Mouse (Mus musculus) midbrain, embryonic 16.5 days (tissue): ENCODE data around the gene Neurl2. TPM values are rescaled to one million over a fixed set of nuclear protein-coding genes. Genes with fewer than 3 reads are reported as not detected.
A peak's percentile ranks its signal among the peaks of the same experiment; 100 is the strongest.
"Not testable (repeated sequence)": the region's sequence is repeated elsewhere in the genome, so short reads cannot be mapped to it uniquely, and the experiment has no call there.

Experiments used
- ATAC-seq: fragments of 200-750 bp; cut with Nextera tagmentation; 2 replicates; pipeline ENCODE4 v1.8.0; 2017; ENCODE audit warnings: moderate TSS enrichment
- H3K27ac ChIP-seq: fragments of 300-500 bp; sonication (generic); 2 replicates; pipeline ENCODE4 v1.5.1; 2014; ENCODE audit warnings: mild to moderate bottlenecking, low read length, mixed read lengths
- H3K27me3 ChIP-seq: fragments of 300-500 bp; sonication (generic); 2 replicates; pipeline ENCODE4 v1.6.1; 2014; ENCODE audit warnings: low read depth, low read length, mixed read lengths; ENCODE audit not compliant: control insufficient read depth, insufficient read depth
- H3K36me3 ChIP-seq: fragments of 300-500 bp; sonication (generic); 2 replicates; pipeline ENCODE4 v1.6.1; 2014; ENCODE audit warnings: mild to moderate bottlenecking, low read length, moderate library complexity, mixed read lengths; ENCODE audit not compliant: control insufficient read depth, insufficient read depth
- H3K4me1 ChIP-seq: fragments of 300-500 bp; sonication (generic); 2 replicates; pipeline ENCODE4 v1.6.1; 2014; ENCODE audit warnings: mild to moderate bottlenecking, low read length, mixed read lengths; ENCODE audit not compliant: control insufficient read depth, insufficient read depth
- H3K4me2 ChIP-seq: fragments of 300-500 bp; sonication (generic); 2 replicates; pipeline ENCODE4 v1.6.1; 2014; ENCODE audit warnings: mild to moderate bottlenecking, low read length, mixed read lengths
- H3K4me3 ChIP-seq: fragments of 300-500 bp; sonication (generic); 2 replicates; pipeline ENCODE4 v1.5.1; 2014; ENCODE audit warnings: low read depth, mild to moderate bottlenecking, low read length, moderate library complexity, mixed read lengths
- H3K9ac ChIP-seq: fragments of 300-500 bp; sonication (generic); 2 replicates; pipeline ENCODE4 v1.6.1; 2014; ENCODE audit warnings: low read depth, low read length, mixed read lengths
- H3K9me3 ChIP-seq: fragments of 300-500 bp; sonication (generic); replicated peaks from 2 replicates; pipeline ENCODE4 v1.6.1; 2014; ENCODE audit warnings: mild to moderate bottlenecking, low read length, mixed read lengths; ENCODE audit not compliant: control insufficient read depth, poor library complexity, severe bottlenecking
- WGBS: fragments of 180-500 bp; shearing (Covaris S2); extraction: QIAGEN DNeasy Blood & Tissue Kit; methylation state at CpG from one replicate; pipeline ENCODE4 v1.1.7; 2014; 5-methylcytosine and 5-hydroxymethylcytosine counted together
- polyA plus RNA-seq: library from polyadenylated mRNA; unstranded; fragments of >200 nt; fragmentation: Nextera tagmentation; extraction: Ambion mirVana; gene quantifications from 2 replicates; pipeline ENCODE4 v1.2.1, GENCODE M21; 2015

The Neurl2 gene
- polyA plus RNA-seq, 1 experiment from 2014 or later, result 7.0 TPM

GRCm38 (mm10) chr2:164861094-164861493 lies 27.8 kb upstream of the Neurl2 start:
- no peak for ATAC-seq
- Histone ChIP-seq H3K9ac (no peak overlapping the region), H3K9me3 (no peaks in the 10 kb centered on the region), H3K4me1 (peaks cover 17% of the 10 kb centered on the region), H3K4me2 (no peak overlapping the region), H3K27ac (no peak overlapping the region), H3K36me3 (no peaks in the 10 kb centered on the region), H3K27me3 (peaks cover 9% of the 10 kb centered on the region), H3K4me3 (no peak overlapping the region)
- 71% methylated on average over 4 of the region's 4 CpGs for WGBS

GRCm38 (mm10) chr2:164859640-164860432 lies 26.6 kb upstream of the Neurl2 start:
- 65% methylated on average over 9 of the region's 9 CpGs for WGBS
- peaks cover 17% of the 10 kb centered on the region for H3K4me1 ChIP-seq
- peaks cover 9% of the 10 kb centered on the region for H3K27me3 ChIP-seq
- H3K4me3 ChIP-seq, result no peak overlapping the region
- H3K9me3 ChIP-seq, result no peaks in the 10 kb centered on the region
- no peak overlapping the region for H3K27ac ChIP-seq
- no peak overlapping the region for H3K4me2 ChIP-seq
- no peaks in the 10 kb centered on the region for H3K36me3 ChIP-seq
- H3K9ac ChIP-seq, result no peak overlapping the region
- ATAC-seq, result no peak

DNA sequence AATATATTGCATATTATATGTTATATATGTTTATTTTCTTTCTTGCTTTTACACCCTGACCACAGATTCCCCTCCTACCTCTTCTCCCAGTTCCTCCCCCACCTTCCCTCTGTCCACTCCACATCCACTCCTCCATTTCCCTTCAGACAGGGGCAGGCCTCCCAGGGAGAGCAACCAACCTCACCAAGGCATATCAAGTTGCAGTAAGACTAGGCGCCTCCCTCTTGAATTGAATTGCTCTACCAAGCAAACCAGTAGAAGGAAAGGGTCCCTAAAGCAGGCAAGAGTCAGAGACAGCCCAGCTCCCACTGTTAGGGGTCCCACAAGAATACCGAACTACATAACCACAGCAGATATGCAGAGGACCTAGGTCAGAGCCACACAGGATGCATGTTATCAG lies 25.9 kb upstream of the Neurl2 start:
- peaks cover 9% of the 10 kb centered on the region for H3K27me3 ChIP-seq
- WGBS, result 53% methylated on average over 2 of the region's 2 CpGs

DNA sequence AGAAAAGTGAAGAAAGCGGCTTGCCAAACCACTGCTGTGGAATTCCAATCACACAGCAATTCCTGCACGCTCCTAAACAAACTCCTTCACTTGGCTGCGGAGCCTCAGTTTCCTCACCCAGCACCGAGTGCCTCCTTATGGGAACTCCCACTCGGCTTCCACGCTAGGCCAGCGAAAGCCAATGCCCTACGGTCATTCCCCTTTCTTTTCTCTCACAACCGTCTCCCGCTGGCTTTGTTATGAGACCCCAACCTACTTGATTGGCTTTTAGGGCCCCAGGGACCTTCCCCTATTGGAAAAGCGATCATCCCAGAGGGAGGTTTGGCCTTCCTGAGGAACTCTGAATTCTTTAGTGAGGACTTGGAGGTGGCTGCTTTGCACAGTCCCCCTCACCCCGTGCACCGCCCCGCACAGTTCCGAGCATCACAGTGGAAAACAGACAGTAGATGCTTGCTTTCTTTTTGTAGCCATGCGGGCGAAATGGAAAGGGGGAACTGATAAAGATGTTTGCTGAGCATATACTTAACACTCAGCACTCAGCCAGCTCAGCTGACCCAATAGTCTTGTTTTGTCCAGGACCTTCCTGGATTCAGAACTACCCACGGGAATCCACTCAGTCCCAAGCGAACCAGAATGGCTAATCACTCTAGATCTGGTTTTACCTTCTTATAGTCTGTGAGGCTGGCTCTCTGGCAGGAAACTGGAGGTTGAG lies 24.7 kb upstream of the Neurl2 start:
- H3K9ac ChIP-seq, result peak overlapping the region; percentile 62; the same call in 1 of the 2 replicates
- WGBS, result 3% methylated on average over 19 of the region's 19 CpGs
- ATAC-seq, result no peak

More for the DNA sequence above, 25.9 kb upstream of the Neurl2 start:
- H3K4me1 ChIP-seq, result peaks cover 17% of the 10 kb centered on the region
- no peak for ATAC-seq
- no peak overlapping the region for H3K4me3 ChIP-seq
- no peaks in the 10 kb centered on the region for H3K36me3 ChIP-seq
- no peak overlapping the region for H3K4me2 ChIP-seq
- no peak overlapping the region for H3K27ac ChIP-seq
- no peaks in the 10 kb centered on the region for H3K9me3 ChIP-seq
- H3K9ac ChIP-seq, result no peak overlapping the region

DNA sequence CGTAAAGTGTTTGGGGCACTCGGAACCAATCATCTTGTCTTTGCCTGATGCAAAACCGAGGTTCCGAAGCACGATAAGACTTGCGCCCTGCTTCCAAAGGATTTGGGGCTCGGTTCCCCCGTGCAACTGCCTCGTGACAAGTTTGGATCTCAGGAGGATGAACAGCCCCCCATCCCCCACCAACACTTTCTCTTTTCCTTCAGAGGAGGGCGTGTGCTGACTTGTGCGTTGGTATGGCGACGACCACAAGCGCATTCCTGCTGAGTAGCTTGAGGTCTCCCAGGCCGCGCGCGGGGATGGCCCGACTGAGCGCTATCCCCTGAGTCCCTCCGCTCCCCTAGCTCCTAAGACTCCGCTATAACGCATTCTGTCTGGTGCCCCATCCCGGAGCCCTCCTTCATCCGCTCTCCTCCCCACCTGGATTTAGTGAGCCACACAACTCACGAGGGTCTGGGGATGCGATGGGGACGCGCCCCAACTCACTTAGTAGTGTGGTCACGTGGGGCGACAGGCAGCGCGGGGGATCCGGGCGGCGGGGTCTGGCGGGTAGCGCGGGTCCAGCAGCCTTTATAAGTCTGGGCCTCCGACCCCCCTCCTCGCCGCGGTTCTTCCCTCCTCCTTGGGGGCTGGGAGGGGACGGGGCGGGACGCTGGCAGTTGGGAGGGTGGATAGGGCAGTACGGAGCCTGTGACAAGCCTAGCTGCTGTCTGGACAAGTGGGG lies 24.0 kb upstream of the Neurl2 start, which contains the start of gene Pltp:
Pltp (minus strand) TSS at position 611 of the 721 bp plus-strand sequence.
- WGBS, result under 1% methylated on average over 32 of the region's 47 CpGs
- peaks cover 9% of the 10 kb centered on the region for H3K27me3 ChIP-seq

More for the DNA sequence above, 24.7 kb upstream of the Neurl2 start:
- Histone ChIP-seq H3K4me2 (peak overlapping the region; percentile 98), H3K27me3 (peaks cover 9% of the 10 kb centered on the region), H3K4me3 (peak overlapping the region; percentile 50), H3K4me1 (peaks cover 17% of the 10 kb centered on the region), H3K9me3 (no peaks in the 10 kb centered on the region), H3K27ac (no peak overlapping the region), H3K36me3 (no peaks in the 10 kb centered on the region)

GRCm38 (mm10) chr2:164856309-164857100 lies 23.2 kb upstream of the Neurl2 start:
- Histone ChIP-seq H3K4me3 (peak overlapping the region; percentile 50), H3K4me2 (peak overlapping the region; percentile 98), H3K27ac (no peak overlapping the region), H3K36me3 (no peaks in the 10 kb centered on the region), H3K9ac (peak overlapping the region; percentile 62; the same call in 1 of the 2 replicates), H3K9me3 (no peaks in the 10 kb centered on the region), H3K27me3 (peaks cover 9% of the 10 kb centered on the region), H3K4me1 (peaks cover 17% of the 10 kb centered on the region)
- 2% methylated on average over 42 of the region's 42 CpGs for WGBS
- peak; percentile 61 for ATAC-seq

More for the DNA sequence above, 24.0 kb upstream of the Neurl2 start, which contains the start of gene Pltp:
- Histone ChIP-seq H3K36me3 (no peaks in the 10 kb centered on the region), H3K4me1 (peaks cover 17% of the 10 kb centered on the region), H3K4me2 (peak within 1 kb of the TSS; percentile 98), H3K4me3 (peak within 1 kb of the TSS; percentile 50), H3K27ac (peak within 1 kb of the TSS; percentile 38; the same call in 1 of the 2 replicates), H3K9ac (peak within 1 kb of the TSS; percentile 62), H3K9me3 (no peaks in the 10 kb centered on the region)
- ATAC-seq, result peak; percentile 74

DNA sequence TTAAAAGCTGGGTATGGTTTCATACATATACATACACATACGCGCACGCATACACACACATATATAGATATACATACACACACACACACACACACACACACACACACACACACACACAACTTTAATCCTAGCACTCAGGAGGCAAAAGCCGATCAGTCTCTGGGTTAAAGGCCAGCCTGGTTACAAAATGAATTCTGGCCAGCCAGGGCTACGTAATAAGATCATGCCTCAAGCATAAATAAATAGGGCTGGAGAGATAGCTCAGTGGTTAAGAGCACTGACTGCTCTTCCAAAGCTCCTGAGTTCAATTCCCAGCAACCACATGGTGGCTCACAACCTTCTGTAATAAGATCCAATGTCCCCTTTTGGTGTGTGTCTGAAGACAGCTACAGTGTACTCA lies 22.3 kb upstream of the Neurl2 start:
- H3K27ac ChIP-seq, H3K4me2 ChIP-seq: not testable (repeated sequence)
- 74% methylated on average over 5 of the region's 5 CpGs for WGBS

GRCm38 (mm10) chr2:164850061-164850460 lies 16.8 kb upstream of the Neurl2 start:
- no peak overlapping the region for H3K27ac ChIP-seq
- H3K36me3 ChIP-seq, result no peaks in the 10 kb centered on the region
- no peak overlapping the region for H3K4me2 ChIP-seq
- no peaks in the 10 kb centered on the region for H3K9me3 ChIP-seq
- no peak for ATAC-seq
- H3K9ac ChIP-seq, result no peak overlapping the region
- no peaks in the 10 kb centered on the region for H3K27me3 ChIP-seq
- H3K4me3 ChIP-seq, result no peak overlapping the region
- H3K4me1 ChIP-seq, result no peaks in the 10 kb centered on the region
- 89% methylated on average over 8 of the region's 8 CpGs for WGBS

More for the DNA sequence above, 22.3 kb upstream of the Neurl2 start:
- ATAC-seq, H3K4me3 ChIP-seq, H3K27me3 ChIP-seq, H3K36me3 ChIP-seq, H3K9ac ChIP-seq, H3K9me3 ChIP-seq: not testable (repeated sequence)
- H3K4me1 ChIP-seq, result peaks cover 17% of the 10 kb centered on the region
